In genomic region chrX:71424852-71425251, GRCm38 (mm10) we compare ENCODE assay signal across 11 mouse cellular contexts.
A peak's percentile ranks its signal among the peaks of the same experiment; 100 is the strongest.
DNase-seq lines count a peak whose midpoint lies in the region; TF ChIP-seq lines count a peak whose summit lies in the region.
"Had no signal": no experiment of that assay in that cellular context is flagged by ENCODE, and none has a peak within 500 bp of the region (broad histone marks: within the 10 kb centered on the region; RNA-seq: fewer than 3 reads in every experiment).

No protein-coding gene starts in this region.

- H3K4me3 ChIP-seq in left cerebral cortex, adult 2 months: no peak overlapping the region
- H3K4me3 ChIP-seq: limb, embryonic 10.5 days had no signal

- TF ChIP-seq CTCF in left cerebral cortex, adult 2 months (IDR thresholded peaks at IDR 0.05): peak; percentile 16

- no peak overlapping the region for H3K27ac ChIP-seq in left cerebral cortex, adult 2 months
- H3K27ac ChIP-seq: limb, embryonic 10.5 days had no signal

- peak; percentile 16 to 37 for DNase-seq in cerebellum, postnatal 10 days
- no peak for DNase-seq in cerebellum, adult 8-10 months
- no peak for DNase-seq in left cerebral cortex, adult 2 months (ENCODE audit: extremely low spot score in 1 of 2, low spot score in 2 of 2)
- no peak for DNase-seq in left cerebral cortex, adult 8-10 months (ENCODE audit: low spot score in 2 of 2)
- peak; percentile 21 for DNase-seq in 416B (ENCODE audit: low read depth)
- peak; percentile 33 for DNase-seq in induced T-regulatory cell, adult 2 months (ENCODE audit: low read depth)
- DNase-seq in adrenal gland, adult 2 months: no peak
- DNase-seq in frontal cortex, postnatal 36 days (ENCODE audit: low spot score in 2 of 2): no peak
- DNase-seq: gastrocnemius, postnatal 14 days; heart, postnatal 4 days had no signal

- intact Hi-C loops in left cerebral cortex, adult 2 months (cut with DNase I): loop anchor here (1.0 to 10.0 kb wide), 3 partner anchors 176 to 520 kb away; no protein-coding TSS in a partner anchor

Comparison
In these comparisons a context has a peak if more than half of its experiments do, and no peak if none do; other contexts are left out.
1. DNase-seq: peak in cerebellum, postnatal 10 days (2 of 2), 416B (single experiment) and induced T-regulatory cell, adult 2 months (single experiment); none in cerebellum, adult 8-10 months (single experiment), left cerebral cortex, adult 2 months (0 of 2), left cerebral cortex, adult 8-10 months (0 of 2), adrenal gland, adult 2 months (single experiment) and frontal cortex, postnatal 36 days (0 of 2).